Mouse (Mus musculus) MEL (cell line): ENCODE measurements around the gene Galnt15. TPM values are rescaled to one million over a fixed set of nuclear protein-coding genes. Genes with fewer than 3 reads are reported as not detected.

Source experiments
- DNase-seq: peaks from one replicate; pipeline ENCODE4 v3.0.0; 2011; ENCODE audit warnings: low read depth, low spot score
- H3K27ac ChIP-seq: 2 replicates; pipeline ENCODE4 v1.5.1; 2012; ENCODE audit warnings: low read depth, mild to moderate bottlenecking, control low read depth, low read length, moderate library complexity; ENCODE audit not compliant: control insufficient read depth
- H3K27me3 ChIP-seq, 2 experiments: fragments of 150-350 bp in 1 of 2; sonication (generic) in 1 of 2; 2 replicates each; pipeline ENCODE4 v1.6.1; 2012; ENCODE audit warnings: low read length in 2 of 2, mild to moderate bottlenecking in 2 of 2, improper control_type of control experiment in 1 of 2, moderate library complexity in 1 of 2; ENCODE audit not compliant: insufficient read depth in 2 of 2, control insufficient read depth in 1 of 2
- H3K36me3 ChIP-seq, 2 experiments: 2 replicates each; pipeline ENCODE4 v1.6.1; 2012 to 2014; ENCODE audit warnings: low read length in 2 of 2, improper control_type of control experiment in 1 of 2, inconsistent platforms in 1 of 2, mild to moderate bottlenecking in 1 of 2; ENCODE audit not compliant: insufficient read depth in 2 of 2, control insufficient read depth in 1 of 2
- H3K4me1 ChIP-seq, 2 experiments: fragments of 150-350 bp in 1 of 2; sonication (generic) in 1 of 2; 2 replicates each; pipeline ENCODE4 v1.6.1; 2012; ENCODE audit warnings: low read length in 2 of 2, improper control_type of control experiment in 1 of 2, mild to moderate bottlenecking in 1 of 2; ENCODE audit not compliant: insufficient read depth in 2 of 2, control insufficient read depth in 1 of 2
- H3K4me3 ChIP-seq, 2 experiments: fragments of 150-350 bp in 1 of 2; sonication (generic) in 1 of 2; 2 replicates each; pipeline ENCODE4 v1.5.1; 2012; ENCODE audit warnings: low read depth in 2 of 2, low read length in 2 of 2, mild to moderate bottlenecking in 2 of 2, moderate library complexity in 2 of 2, control low read depth in 1 of 2, improper control_type of control experiment in 1 of 2; ENCODE audit not compliant: control insufficient read depth in 1 of 2, insufficient read depth in 1 of 2
- H3K79me2 ChIP-seq: 2 replicates; pipeline ENCODE4 v1.6.1; 2012; ENCODE audit warnings: mild to moderate bottlenecking, low read length, moderate library complexity; ENCODE audit not compliant: control insufficient read depth, poor library complexity, insufficient read depth
- H3K9ac ChIP-seq: 2 replicates; pipeline ENCODE4 v1.6.1; 2012; ENCODE audit warnings: low read depth, mild to moderate bottlenecking, control low read depth, low read length, moderate library complexity; ENCODE audit not compliant: control insufficient read depth, poor library complexity, severe bottlenecking
- H3K9me3 ChIP-seq: fragments of 150-350 bp; sonication (generic); replicated peaks from 2 replicates; pipeline ENCODE4 v1.6.1; 2012; ENCODE audit warnings: mild to moderate bottlenecking, low read length, improper control_type of control experiment, moderate library complexity; ENCODE audit not compliant: insufficient read depth
- BHLHE40 ChIP-seq: IDR thresholded peaks from 2 replicates; pipeline ENCODE4 v1.6.1; 2012; ENCODE audit warnings: low read depth, mild to moderate bottlenecking, inconsistent platforms, low read length, improper control_type of control experiment, borderline replicate concordance
- CHD1 ChIP-seq: IDR thresholded peaks from 2 replicates; pipeline ENCODE4 v1.6.1; 2012; ENCODE audit warnings: low read depth, mild to moderate bottlenecking, inconsistent platforms, low read length, improper control_type of control experiment
- E2F4 ChIP-seq: IDR thresholded peaks from 2 replicates; pipeline ENCODE4 v1.6.1; 2011; ENCODE audit warnings: low read depth, low read length, improper control_type of control experiment, borderline replicate concordance
- ETS1 ChIP-seq: IDR thresholded peaks from 2 replicates; pipeline ENCODE4 v1.6.1; 2012; ENCODE audit warnings: low read depth, mild to moderate bottlenecking, inconsistent platforms, low read length, improper control_type of control experiment, moderate library complexity
- GABPA ChIP-seq: IDR thresholded peaks from 2 replicates; pipeline ENCODE4 v1.6.1; 2012; ENCODE audit warnings: low read depth, mild to moderate bottlenecking, inconsistent platforms, low read length, improper control_type of control experiment, moderate library complexity
- GATA1 ChIP-seq: IDR thresholded peaks from 2 replicates; pipeline ENCODE4 v1.6.1; 2011; ENCODE audit warnings: low read depth, low read length, improper control_type of control experiment
- HCFC1 ChIP-seq: IDR thresholded peaks from 2 replicates; pipeline ENCODE4 v1.6.1; 2012; ENCODE audit warnings: low read depth, mild to moderate bottlenecking, inconsistent platforms, low read length, improper control_type of control experiment, moderate library complexity
- JUND ChIP-seq: IDR thresholded peaks from 2 replicates; pipeline ENCODE4 v1.6.1; 2011; ENCODE audit warnings: low read depth, mild to moderate bottlenecking, improper control_type of control experiment, low read length
- KAT2A ChIP-seq: conservative IDR thresholded peaks from 2 replicates; pipeline ENCODE4 v1.6.1; 2012; ENCODE audit warnings: low read depth, low read length, improper control_type of control experiment, inconsistent platforms
- MAFK ChIP-seq: IDR thresholded peaks from 2 replicates; pipeline ENCODE4 v1.6.1; 2011; ENCODE audit warnings: low read depth, mild to moderate bottlenecking, low read length, improper control_type of control experiment, borderline replicate concordance
- MAZ ChIP-seq: IDR thresholded peaks from 2 replicates; pipeline ENCODE4 v1.6.1; 2012; ENCODE audit warnings: low read depth, mild to moderate bottlenecking, inconsistent platforms, low read length, improper control_type of control experiment
- MEF2A ChIP-seq: IDR thresholded peaks from 2 replicates; pipeline ENCODE4 v1.6.1; 2014; ENCODE audit warnings: low read depth, mild to moderate bottlenecking, inconsistent platforms, low read length, improper control_type of control experiment; ENCODE audit not compliant: poor library complexity, insufficient replicate concordance, severe bottlenecking; ENCODE audit errors: extremely low read depth
- MXI1 ChIP-seq: IDR thresholded peaks from 2 replicates; pipeline ENCODE4 v1.6.1; 2011; ENCODE audit warnings: mild to moderate bottlenecking, low read depth, low read length, improper control_type of control experiment
- MYB ChIP-seq: IDR thresholded peaks from 2 replicates; pipeline ENCODE4 v1.6.1; 2011; ENCODE audit warnings: mild to moderate bottlenecking, low read depth, low read length, improper control_type of control experiment
- MYC ChIP-seq: IDR thresholded peaks from 2 replicates; pipeline ENCODE4 v1.6.1; 2011; ENCODE audit warnings: low read depth, mild to moderate bottlenecking, low read length, improper control_type of control experiment, moderate library complexity
- NRF1 ChIP-seq: IDR thresholded peaks from 2 replicates; pipeline ENCODE4 v1.6.1; 2014; ENCODE audit warnings: low read depth, mild to moderate bottlenecking, inconsistent platforms, low read length, improper control_type of control experiment, moderate library complexity; ENCODE audit not compliant: poor library complexity, insufficient read depth, severe bottlenecking
- POLR2A ChIP-seq, 2 experiments: IDR thresholded peaks; 2 replicates each; pipeline ENCODE4 v1.6.1; 2011 to 2012; ENCODE audit warnings: low read length in 2 of 2, mild to moderate bottlenecking in 2 of 2, control low read depth in 1 of 2, improper control_type of control experiment in 1 of 2, low read depth in 1 of 2, moderate library complexity in 1 of 2; ENCODE audit not compliant: control insufficient read depth in 1 of 2, insufficient read depth in 1 of 2, poor library complexity in 1 of 2
- POLR2AphosphoS2 ChIP-seq: IDR thresholded peaks from 2 replicates; pipeline ENCODE4 v1.6.1; 2011; ENCODE audit warnings: low read length, improper control_type of control experiment
- RCOR1 ChIP-seq: IDR thresholded peaks from 2 replicates; pipeline ENCODE4 v1.6.1; 2012; ENCODE audit warnings: low read depth, mild to moderate bottlenecking, inconsistent platforms, low read length, improper control_type of control experiment
- SMC3 ChIP-seq: IDR thresholded peaks from 2 replicates; pipeline ENCODE4 v1.6.1; 2011; ENCODE audit warnings: low read depth, low read length, improper control_type of control experiment
- TBP ChIP-seq: IDR thresholded peaks from 2 replicates; pipeline ENCODE4 v1.8.0; 2011; ENCODE audit warnings: low read depth, low read length, improper control_type of control experiment
- UBTF ChIP-seq: IDR thresholded peaks from 2 replicates; pipeline ENCODE4 v1.6.1; 2012; ENCODE audit warnings: low read depth, mild to moderate bottlenecking, inconsistent platforms, low read length, improper control_type of control experiment, moderate library complexity, borderline replicate concordance; ENCODE audit not compliant: insufficient read depth
- USF2 ChIP-seq, 2 experiments: IDR thresholded peaks; 2 replicates each; pipeline ENCODE4 v1.6.1; 2011 to 2012; ENCODE audit warnings: improper control_type of control experiment in 2 of 2, low read length in 2 of 2, borderline replicate concordance in 1 of 2, inconsistent platforms in 1 of 2, low read depth in 1 of 2, mild to moderate bottlenecking in 1 of 2; ENCODE audit not compliant: insufficient read depth in 1 of 2
- ZKSCAN1 ChIP-seq: IDR thresholded peaks from 2 replicates; pipeline ENCODE4 v1.6.1; 2012; ENCODE audit warnings: low read depth, mild to moderate bottlenecking, inconsistent platforms, low read length, improper control_type of control experiment, moderate library complexity
- ZMIZ1 ChIP-seq: IDR thresholded peaks from 2 replicates; pipeline ENCODE4 v1.6.1; 2012; ENCODE audit warnings: low read depth, mild to moderate bottlenecking, inconsistent platforms, low read length, improper control_type of control experiment, moderate library complexity
- ZNF384 ChIP-seq: IDR thresholded peaks from 2 replicates; pipeline ENCODE4 v1.6.1; 2012; ENCODE audit warnings: low read depth, mild to moderate bottlenecking, inconsistent platforms, low read length, improper control_type of control experiment
- polyA plus RNA-seq, 2 experiments: library from polyadenylated mRNA; stranded (reverse) in 1 of 2; unstranded in 1 of 2; fragments of >175 nt in 1 of 2; fragments of >200 nt in 1 of 2; gene quantifications; 2 replicates each; pipeline versions ENCODE4 v1.2.1 to v1.2.4; 2012; ENCODE audit warnings: low replicate concordance in 2 of 2, low read depth in 1 of 2; ENCODE audit not compliant: insufficient read length in 2 of 2, insufficient read depth in 1 of 2, missing spikeins in 1 of 2
- total RNA-seq: library from RNA; depleted of rRNA; stranded (reverse); fragments of 300-350 nt; gene quantifications from 2 replicates; pipeline ENCODE4 v1.2.3, GENCODE M21; 2012

Gene Galnt15
- total and polyA plus RNA-seq, 3 experiments: 0.04 to 0.15 TPM; not detected in 1

DNA sequence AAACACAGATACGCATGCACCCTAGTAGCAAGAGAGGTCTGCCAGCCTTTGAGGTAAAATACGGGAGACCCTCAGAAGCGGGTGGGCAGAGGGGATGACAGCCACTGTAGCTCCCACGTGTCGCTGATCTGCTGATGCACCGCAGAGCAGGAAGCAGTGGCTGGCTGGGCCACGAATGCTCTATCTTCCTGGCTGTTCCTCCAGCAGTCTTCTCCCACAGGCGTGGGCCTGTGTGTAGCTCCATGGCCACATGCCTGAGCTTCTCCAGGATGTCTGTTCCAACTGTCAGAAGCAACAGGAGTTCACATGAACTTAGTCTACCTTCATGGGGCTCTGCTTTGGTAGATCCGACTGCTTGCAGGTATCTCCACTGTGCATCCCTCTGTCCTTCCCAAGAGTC lies 6.8 kb upstream of the Galnt15 start:
- Histone ChIP-seq H3K36me3 (no peaks in the 10 kb centered on the region), H3K4me1 (peaks cover 0 to 4% of the 10 kb centered on the region in 2 experiments; a peak in 2 of 4 replicates), H3K27ac (no peak overlapping the region), H3K4me3 (no peak overlapping the region), H3K9me3 (no peaks in the 10 kb centered on the region), H3K27me3 (peaks cover 3 to 4% of the 10 kb centered on the region in 2 experiments; a peak in 3 of 4 replicates), H3K9ac (no peak overlapping the region), H3K79me2 (no peaks in the 10 kb centered on the region)
- no peak for DNase-seq
- no peak for TF ChIP-seq ZKSCAN1
- no peak for TF ChIP-seq BHLHE40
- no peak for TF ChIP-seq UBTF
- no peak for TF ChIP-seq MAFK
- no peak for TF ChIP-seq MYB
- TF ChIP-seq ETS1: no peak
- no peak for TF ChIP-seq USF2 (IDR thresholded peaks at IDR 0.05; ENCODE audit: borderline replicate concordance in 1 of 2, insufficient read depth in 1 of 2, low read depth in 1 of 2, low read length in 2 of 2)
- no peak for TF ChIP-seq MYC
- no peak for TF ChIP-seq POLR2AphosphoS2
- TF ChIP-seq E2F4: no peak
- TF ChIP-seq MEF2A: no peak
- TF ChIP-seq TBP: no peak
- TF ChIP-seq NRF1: no peak
- TF ChIP-seq CHD1: no peak
- no peak for TF ChIP-seq HCFC1
- no peak for TF ChIP-seq MXI1

DNA sequence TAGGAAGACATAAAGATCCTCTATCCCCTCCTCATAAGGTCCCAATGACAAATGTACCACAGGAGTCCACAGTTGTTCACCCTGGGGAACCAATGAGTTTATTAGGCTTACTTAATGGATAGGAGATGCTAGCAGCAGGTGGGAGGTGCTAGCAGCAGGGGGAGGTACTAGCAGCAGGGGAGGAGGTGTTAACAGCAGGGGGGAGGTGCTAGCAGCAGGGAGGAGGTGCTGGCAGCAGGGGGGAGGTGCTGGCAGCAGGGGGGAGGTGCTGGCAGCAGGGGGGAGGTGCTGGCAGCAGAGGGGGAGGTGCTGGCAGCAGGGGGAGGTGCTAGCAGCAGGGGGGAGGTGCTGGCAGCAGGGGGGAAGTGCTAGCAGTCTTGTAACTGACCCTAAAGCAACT lies 6.3 kb upstream of the Galnt15 start:
- H3K27ac ChIP-seq: no peak overlapping the region
- no peak overlapping the region for H3K9ac ChIP-seq
- H3K27me3 ChIP-seq: peaks cover 2 to 4% of the 10 kb centered on the region in 2 experiments; a peak in 3 of 4 replicates
- DNase-seq: peak; percentile 82
- H3K4me3 ChIP-seq: no peak overlapping the region
- H3K79me2 ChIP-seq: no peaks in the 10 kb centered on the region
- H3K4me1 ChIP-seq: peaks cover 0 to 4% of the 10 kb centered on the region in 2 experiments; a peak in 2 of 4 replicates
- TF ChIP-seq ZMIZ1: no peak
- TF ChIP-seq SMC3: no peak
- no peak for TF ChIP-seq MYC
- TF ChIP-seq MAZ: no peak
- no peak for TF ChIP-seq ZNF384
- TF ChIP-seq GABPA: no peak
- TF ChIP-seq KAT2A: no peak
- no peak for TF ChIP-seq GATA1
- TF ChIP-seq UBTF: no peak
- TF ChIP-seq HCFC1: no peak
- no peak for TF ChIP-seq JUND
- TF ChIP-seq MYB: no peak
- TF ChIP-seq POLR2AphosphoS2: no peak
- no peak for TF ChIP-seq POLR2A (IDR thresholded peaks at IDR 0.05; ENCODE audit: control insufficient read depth in 1 of 2, insufficient read depth in 1 of 2, low read depth in 1 of 2, low read length in 2 of 2, poor library complexity in 1 of 2)
- no peak for TF ChIP-seq NRF1
- no peak for TF ChIP-seq USF2 (IDR thresholded peaks at IDR 0.05; ENCODE audit: borderline replicate concordance in 1 of 2, insufficient read depth in 1 of 2, low read depth in 1 of 2, low read length in 2 of 2)
- no peak for TF ChIP-seq RCOR1
- no peaks in the 10 kb centered on the region for H3K36me3 ChIP-seq
- H3K9me3 ChIP-seq: no peaks in the 10 kb centered on the region
